Mouse (Mus musculus): ENCODE data around the gene Gucy2d. TPM values are rescaled to one million over a fixed set of nuclear protein-coding genes. Genes with fewer than 3 reads are reported as not detected.

Gene Gucy2d
- polyA plus RNA-seq, 1 experiment from 2014 or later = not detected

DNA sequence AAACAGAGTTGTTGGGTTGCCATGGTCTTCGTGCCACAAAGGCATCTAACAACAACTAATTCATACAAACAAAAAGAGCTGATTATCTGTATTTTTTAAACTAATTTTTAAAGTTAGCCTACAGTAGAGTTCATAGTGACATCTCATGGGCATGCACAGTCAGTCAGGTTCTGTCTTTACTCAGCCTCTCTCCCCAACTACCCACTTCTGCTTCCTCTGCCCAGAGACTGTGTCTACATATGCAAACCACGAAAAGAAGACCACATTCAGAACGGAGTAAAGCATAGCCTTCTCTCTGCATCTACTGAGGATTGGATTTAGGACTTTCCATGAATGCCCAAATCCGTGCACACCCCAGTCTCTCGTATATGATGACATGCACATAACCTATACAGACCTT, 32.6 kb upstream of the Gucy2d start:
- no peak overlapping the region for H3K27ac ChIP-seq
- H3K9ac ChIP-seq (ENCODE audit: low read depth, low read length) = no peak overlapping the region
- no peak for TF ChIP-seq CTCF (IDR thresholded peaks at IDR 0.05; ENCODE audit: low read depth)
- 86% methylated on average over 5 of the region's 5 CpGs for WGBS
- no peaks in the 10 kb centered on the region for H3K36me3 ChIP-seq (ENCODE audit: insufficient read depth, low read length)
- DNase-seq (ENCODE audit: low spot score) (no peak), ATAC-seq (replicated peaks; ENCODE audit: low FRiP score, low read depth) (no peak)
- H3K4me2 ChIP-seq (ENCODE audit: low read length) = no peak overlapping the region
- H3K9me3 ChIP-seq (replicated peaks; ENCODE audit: low read length) = no peaks in the 10 kb centered on the region
- H3K4me1 ChIP-seq (replicated peaks; ENCODE audit: insufficient read depth, low read length) = no peaks in the 10 kb centered on the region
- no peaks in the 10 kb centered on the region for H3K27me3 ChIP-seq (ENCODE audit: insufficient read depth, low read length)
- no peak overlapping the region for H3K4me3 ChIP-seq (replicated peaks; ENCODE audit: low read depth, low read length)

DNA sequence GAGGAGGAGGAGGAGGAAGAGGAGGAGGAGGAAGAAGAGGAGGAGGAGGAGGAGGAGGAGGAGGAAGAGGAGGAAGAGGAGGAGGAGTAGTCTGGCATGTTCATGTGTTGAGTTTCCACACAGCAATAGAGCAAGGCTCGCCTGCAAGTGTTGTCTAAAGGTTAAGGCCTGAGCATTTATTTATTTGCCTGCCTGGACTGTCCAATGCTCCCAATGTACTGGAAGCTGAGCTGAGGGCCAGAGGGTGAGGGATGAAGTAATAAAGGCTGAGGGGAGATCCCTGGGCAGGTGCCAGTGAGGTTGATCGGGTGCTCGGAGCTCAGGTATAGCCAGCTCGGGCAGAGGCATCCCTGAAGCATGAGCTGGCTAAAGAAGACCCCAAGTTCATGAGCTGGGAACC, 27.1 kb upstream of the Gucy2d start:
- H3K27me3 ChIP-seq (ENCODE audit: insufficient read depth, low read length) = no peaks in the 10 kb centered on the region
- no peak for DNase-seq (ENCODE audit: low spot score)
- H3K4me3 ChIP-seq (replicated peaks; ENCODE audit: low read depth, low read length) = no peak overlapping the region
- H3K36me3 ChIP-seq (ENCODE audit: insufficient read depth, low read length) = no peaks in the 10 kb centered on the region
- no peaks in the 10 kb centered on the region for H3K9me3 ChIP-seq (replicated peaks; ENCODE audit: low read length)
- no peak overlapping the region for H3K4me2 ChIP-seq (ENCODE audit: low read length)
- WGBS = 83% methylated on average over 4 of the region's 4 CpGs
- no peak overlapping the region for H3K27ac ChIP-seq
- TF ChIP-seq CTCF (IDR thresholded peaks at IDR 0.05; ENCODE audit: low read depth) = no peak
- H3K4me1 ChIP-seq (replicated peaks; ENCODE audit: insufficient read depth, low read length) = no peaks in the 10 kb centered on the region
- H3K9ac ChIP-seq (ENCODE audit: low read depth, low read length) = no peak overlapping the region
- ATAC-seq (replicated peaks; ENCODE audit: low FRiP score, low read depth) = no peak

DNA sequence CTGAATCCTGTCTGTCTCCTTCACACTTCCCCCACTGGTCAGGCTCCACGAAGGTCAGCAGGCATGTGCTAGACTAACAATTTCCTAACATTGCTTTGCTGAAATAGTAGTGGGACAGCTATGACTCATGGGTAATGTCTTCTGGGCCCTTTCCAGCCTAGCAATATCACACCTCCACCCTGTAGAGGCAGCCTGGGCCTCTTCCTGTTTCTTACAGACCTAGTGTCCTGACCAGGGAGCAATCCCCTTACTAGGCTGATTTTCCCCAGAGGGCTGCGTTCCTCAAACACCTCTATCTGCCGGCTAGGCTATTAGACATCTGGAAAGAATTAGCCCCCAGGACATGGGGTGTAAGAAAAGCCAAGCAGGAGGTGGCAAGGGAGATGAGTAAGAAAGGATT, 24.7 kb upstream of the Gucy2d start:
- TF ChIP-seq CTCF (IDR thresholded peaks at IDR 0.05; ENCODE audit: low read depth) = no peak
- H3K4me1 ChIP-seq (replicated peaks; ENCODE audit: insufficient read depth, low read length) = no peaks in the 10 kb centered on the region
- no peaks in the 10 kb centered on the region for H3K27me3 ChIP-seq (ENCODE audit: insufficient read depth, low read length)
- no peak overlapping the region for H3K4me2 ChIP-seq (ENCODE audit: low read length)
- H3K27ac ChIP-seq = no peak overlapping the region
- no peaks in the 10 kb centered on the region for H3K36me3 ChIP-seq (ENCODE audit: insufficient read depth, low read length)
- DNase-seq (ENCODE audit: low spot score) (peak; percentile 30), ATAC-seq (replicated peaks; ENCODE audit: low FRiP score, low read depth) (no peak)
- no peak overlapping the region for H3K4me3 ChIP-seq (replicated peaks; ENCODE audit: low read depth, low read length)
- no peaks in the 10 kb centered on the region for H3K9me3 ChIP-seq (replicated peaks; ENCODE audit: low read length)
- 30% methylated on average over 3 of the region's 3 CpGs for WGBS
- H3K9ac ChIP-seq (ENCODE audit: low read depth, low read length) = no peak overlapping the region

DNA sequence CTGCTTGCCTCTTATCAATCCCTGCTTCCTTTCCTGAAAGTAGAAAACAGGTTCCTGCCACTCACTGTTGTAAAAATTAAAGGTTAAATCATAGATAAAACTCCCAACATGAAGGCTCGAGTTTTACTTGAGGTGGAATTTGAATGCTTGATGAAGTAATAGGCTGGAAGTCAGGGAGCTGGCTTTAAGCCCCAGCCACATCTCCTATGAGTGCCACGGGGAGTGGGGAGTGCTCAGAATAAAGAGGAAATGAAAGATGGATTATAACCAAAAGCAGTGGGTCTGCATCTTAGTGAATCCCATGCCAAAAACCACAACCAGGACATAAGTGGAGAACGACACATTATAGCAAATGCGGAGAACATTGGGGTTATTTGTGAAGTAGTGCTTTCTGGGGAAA, 24.2 kb upstream of the Gucy2d start:
- Histone ChIP-seq H3K36me3 (ENCODE audit: insufficient read depth, low read length) (no peaks in the 10 kb centered on the region), H3K9me3 (replicated peaks; ENCODE audit: low read length) (no peaks in the 10 kb centered on the region), H3K27ac (no peak overlapping the region), H3K4me1 (replicated peaks; ENCODE audit: insufficient read depth, low read length) (no peaks in the 10 kb centered on the region), H3K4me2 (ENCODE audit: low read length) (no peak overlapping the region), H3K9ac (ENCODE audit: low read depth, low read length) (no peak overlapping the region), H3K27me3 (ENCODE audit: insufficient read depth, low read length) (no peaks in the 10 kb centered on the region), H3K4me3 (replicated peaks; ENCODE audit: low read depth, low read length) (no peak overlapping the region)
- WGBS = 68% methylated on average over 4 of the region's 4 CpGs
- ATAC-seq (replicated peaks; ENCODE audit: low FRiP score, low read depth) (no peak), DNase-seq (ENCODE audit: low spot score) (no peak)
- no peak for TF ChIP-seq CTCF (IDR thresholded peaks at IDR 0.05; ENCODE audit: low read depth)

DNA sequence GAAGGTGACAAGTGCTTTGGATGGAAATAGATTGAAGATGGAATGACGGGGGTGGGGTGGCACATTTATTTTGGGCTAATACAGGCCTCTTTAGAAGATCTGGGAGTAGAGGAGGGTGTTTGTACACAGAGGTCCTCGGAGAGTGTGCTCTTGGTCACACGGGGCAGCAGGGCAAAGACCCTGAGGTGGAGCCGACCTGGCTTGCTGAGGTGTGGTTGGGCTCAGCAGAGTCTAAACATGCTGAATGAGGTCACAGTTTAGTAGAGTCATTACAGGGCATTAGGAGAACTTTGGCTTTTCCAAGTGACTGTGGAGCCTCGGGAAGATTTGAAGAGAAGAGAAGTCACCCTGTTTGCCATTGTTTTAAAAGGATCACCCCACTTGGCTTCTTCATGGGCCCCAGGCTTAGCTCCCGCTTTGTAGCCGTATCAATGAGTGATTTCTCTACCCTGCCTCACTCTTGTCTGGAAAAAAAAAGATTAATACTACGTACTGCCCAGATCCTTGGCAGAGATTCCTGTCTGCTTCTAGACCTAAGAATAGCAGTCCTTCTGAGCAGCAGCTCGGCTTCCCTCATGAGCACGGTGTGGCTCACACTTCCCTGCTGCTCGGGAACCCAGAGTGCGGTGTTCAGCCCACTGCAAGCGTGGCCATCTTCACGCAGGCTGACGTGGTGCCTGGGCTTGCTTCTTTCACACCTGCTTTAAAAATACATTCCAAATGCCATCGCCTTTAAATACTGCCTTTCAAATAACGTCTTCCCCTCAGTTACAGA, 22.0 kb upstream of the Gucy2d start:
- Histone ChIP-seq H3K4me1 (replicated peaks; ENCODE audit: insufficient read depth, low read length) (no peaks in the 10 kb centered on the region), H3K4me3 (replicated peaks; ENCODE audit: low read depth, low read length) (no peak overlapping the region), H3K9ac (ENCODE audit: low read depth, low read length) (no peak overlapping the region), H3K36me3 (ENCODE audit: insufficient read depth, low read length) (no peaks in the 10 kb centered on the region), H3K4me2 (ENCODE audit: low read length) (no peak overlapping the region), H3K27ac (no peak overlapping the region), H3K27me3 (ENCODE audit: insufficient read depth, low read length) (no peaks in the 10 kb centered on the region), H3K9me3 (replicated peaks; ENCODE audit: low read length) (no peaks in the 10 kb centered on the region)
- ATAC-seq (replicated peaks; ENCODE audit: low FRiP score, low read depth) = no peak
- WGBS = 67% methylated on average over 17 of the region's 17 CpGs
- no peak for TF ChIP-seq CTCF (IDR thresholded peaks at IDR 0.05; ENCODE audit: low read depth)
- no peak for DNase-seq (ENCODE audit: low spot score)

DNA sequence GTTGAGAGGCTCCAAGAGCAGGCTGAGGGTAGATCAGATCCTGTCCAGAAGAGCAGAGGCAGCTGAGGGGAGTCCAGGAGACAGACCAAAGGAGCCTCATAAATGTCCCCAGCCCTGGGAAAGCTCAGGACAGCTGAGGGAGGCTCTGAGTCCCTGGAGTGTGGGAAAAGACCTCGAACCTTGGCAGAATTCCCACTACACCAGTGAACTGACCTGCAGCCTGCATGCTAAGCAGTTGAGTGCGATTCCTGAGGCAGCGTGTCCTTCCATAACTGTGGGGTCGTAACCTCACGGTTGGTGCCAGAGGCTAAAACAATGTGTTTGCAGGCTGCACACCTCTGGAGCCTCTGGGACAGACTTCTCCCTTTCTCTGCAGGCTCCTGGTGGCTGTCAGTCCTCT, 20.9 kb upstream of the Gucy2d start:
- Histone ChIP-seq H3K4me1 (replicated peaks; ENCODE audit: insufficient read depth, low read length) (no peaks in the 10 kb centered on the region), H3K27ac (no peak overlapping the region), H3K9me3 (replicated peaks; ENCODE audit: low read length) (no peaks in the 10 kb centered on the region), H3K36me3 (ENCODE audit: insufficient read depth, low read length) (no peaks in the 10 kb centered on the region), H3K9ac (ENCODE audit: low read depth, low read length) (no peak overlapping the region), H3K27me3 (ENCODE audit: insufficient read depth, low read length) (no peaks in the 10 kb centered on the region), H3K4me2 (ENCODE audit: low read length) (no peak overlapping the region), H3K4me3 (replicated peaks; ENCODE audit: low read depth, low read length) (no peak overlapping the region)
- 45% methylated on average over 5 of the region's 5 CpGs for WGBS
- DNase-seq (ENCODE audit: low spot score) (no peak), ATAC-seq (replicated peaks; ENCODE audit: low FRiP score, low read depth) (no peak)
- no peak for TF ChIP-seq CTCF (IDR thresholded peaks at IDR 0.05; ENCODE audit: low read depth)

DNA sequence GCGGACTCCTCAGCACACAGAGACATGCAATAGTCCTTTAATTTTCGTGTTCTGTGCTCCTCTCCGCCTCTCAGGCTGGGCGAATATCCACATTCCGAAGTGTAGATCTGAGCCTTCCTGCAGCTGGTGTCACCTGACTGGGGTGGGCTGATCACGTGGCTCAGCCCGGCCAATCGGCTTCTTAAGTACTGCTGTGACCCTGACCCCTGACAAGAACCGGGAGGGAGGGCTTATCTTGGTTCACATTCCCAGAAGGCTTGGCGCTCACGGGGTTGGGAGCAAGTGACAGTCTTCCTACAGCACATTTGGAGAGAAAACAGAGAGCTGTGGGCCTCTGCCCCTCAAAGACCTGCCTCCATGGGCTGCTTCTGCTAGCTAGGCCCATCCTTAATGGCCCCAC, 16.7 kb upstream of the Gucy2d start:
- Histone ChIP-seq H3K27ac (no peak overlapping the region), H3K27me3 (ENCODE audit: insufficient read depth, low read length) (no peaks in the 10 kb centered on the region), H3K9ac (ENCODE audit: low read depth, low read length) (no peak overlapping the region), H3K36me3 (ENCODE audit: insufficient read depth, low read length) (no peaks in the 10 kb centered on the region), H3K9me3 (replicated peaks; ENCODE audit: low read length) (no peaks in the 10 kb centered on the region), H3K4me2 (ENCODE audit: low read length) (no peak overlapping the region), H3K4me1 (replicated peaks; ENCODE audit: insufficient read depth, low read length) (no peaks in the 10 kb centered on the region), H3K4me3 (replicated peaks; ENCODE audit: low read depth, low read length) (no peak overlapping the region)
- no peak for DNase-seq (ENCODE audit: low spot score)
- TF ChIP-seq CTCF (IDR thresholded peaks at IDR 0.05; ENCODE audit: low read depth) = no peak
- 64% methylated on average over 11 of the region's 11 CpGs for WGBS
- ATAC-seq (replicated peaks; ENCODE audit: low FRiP score, low read depth) = no peak
